Mouse (Mus musculus): ENCODE measurements at regions not wholly inside any gene's neighbourhood (a gene's known extent, or its start where the extent isn't known, plus 50 kb on each side); places are given as distances from the start of the nearest gene placed in this dataset.
A peak's percentile ranks its signal among the peaks of the same experiment; 100 is the strongest.

GRCm38 (mm10) chr14:105426597-105427334, 168.4 kb downstream of the Ndfip2 start:
- peak; percentile 84 for ATAC-seq (ENCODE audit: low TSS enrichment)

GRCm38 (mm10) chr14:105417967-105418366, 159.6 kb downstream of the Ndfip2 start:
- ATAC-seq (ENCODE audit: low TSS enrichment), result no peak

GRCm38 (mm10) chr14:105417458-105417960, 159.1 kb downstream of the Ndfip2 start:
- no peak for ATAC-seq (ENCODE audit: low TSS enrichment)

GRCm38 (mm10) chr14:105416964-105417363, 158.6 kb downstream of the Ndfip2 start:
- ATAC-seq (ENCODE audit: low TSS enrichment), result no peak

- ATAC-seq (ENCODE audit: low TSS enrichment), result no peak
Observed at GRCm38 (mm10) chr14:105404662-105405061, 146.3 kb downstream of the Ndfip2 start.

- ATAC-seq (ENCODE audit: low TSS enrichment), result no peak
Observed at GRCm38 (mm10) chr14:105404241-105404640, 145.9 kb downstream of the Ndfip2 start.

- ATAC-seq (ENCODE audit: low TSS enrichment), result no peak
Observed at GRCm38 (mm10) chr14:105403256-105403655, 144.9 kb downstream of the Ndfip2 start.

GRCm38 (mm10) chr14:105402556-105402955, 144.2 kb downstream of the Ndfip2 start:
- no peak for ATAC-seq (ENCODE audit: low TSS enrichment)

GRCm38 (mm10) chr14:105397467-105397866, 139.1 kb downstream of the Ndfip2 start:
- peak; percentile 84 for ATAC-seq (ENCODE audit: low TSS enrichment)

- ATAC-seq (ENCODE audit: low TSS enrichment), result no peak
Observed at GRCm38 (mm10) chr14:105392079-105392813, 133.9 kb downstream of the Ndfip2 start.

GRCm38 (mm10) chr14:105391430-105391829, 133.1 kb downstream of the Ndfip2 start:
- no peak for ATAC-seq (ENCODE audit: low TSS enrichment)

GRCm38 (mm10) chr14:105385119-105385518, 126.7 kb downstream of the Ndfip2 start:
- ATAC-seq (ENCODE audit: low TSS enrichment), result no peak

GRCm38 (mm10) chr14:105383382-105383781, 125.0 kb downstream of the Ndfip2 start:
- no peak for ATAC-seq (ENCODE audit: low TSS enrichment)

- ATAC-seq (ENCODE audit: low TSS enrichment), result no peak
Observed at GRCm38 (mm10) chr14:105380101-105380500, 121.7 kb downstream of the Ndfip2 start.

- no peak for ATAC-seq (ENCODE audit: low TSS enrichment)
Observed at GRCm38 (mm10) chr14:105377770-105378169, 119.4 kb downstream of the Ndfip2 start.

- ATAC-seq (ENCODE audit: low TSS enrichment), result no peak
Observed at GRCm38 (mm10) chr14:105377035-105377621, 118.8 kb downstream of the Ndfip2 start.

- ATAC-seq (ENCODE audit: low TSS enrichment), result no peak
Observed at GRCm38 (mm10) chr14:105369637-105370435, 111.5 kb downstream of the Ndfip2 start.

- no peak for ATAC-seq (ENCODE audit: low TSS enrichment)
Observed at GRCm38 (mm10) chr14:105360530-105360929, 102.2 kb downstream of the Ndfip2 start.

GRCm38 (mm10) chr14:105359829-105360228, 101.5 kb downstream of the Ndfip2 start:
- ATAC-seq (ENCODE audit: low TSS enrichment), result no peak

Measured in frontal cortex, adult (tissue).